Mouse (Mus musculus): ENCODE results near the gene Nthl1. TPM values are rescaled to one million over a fixed set of nuclear protein-coding genes. Genes with fewer than 3 reads are reported as not detected.

Nthl1 gene
- polyA plus RNA-seq, 1 experiment from 2014 or later = 9.6 TPM

DNA sequence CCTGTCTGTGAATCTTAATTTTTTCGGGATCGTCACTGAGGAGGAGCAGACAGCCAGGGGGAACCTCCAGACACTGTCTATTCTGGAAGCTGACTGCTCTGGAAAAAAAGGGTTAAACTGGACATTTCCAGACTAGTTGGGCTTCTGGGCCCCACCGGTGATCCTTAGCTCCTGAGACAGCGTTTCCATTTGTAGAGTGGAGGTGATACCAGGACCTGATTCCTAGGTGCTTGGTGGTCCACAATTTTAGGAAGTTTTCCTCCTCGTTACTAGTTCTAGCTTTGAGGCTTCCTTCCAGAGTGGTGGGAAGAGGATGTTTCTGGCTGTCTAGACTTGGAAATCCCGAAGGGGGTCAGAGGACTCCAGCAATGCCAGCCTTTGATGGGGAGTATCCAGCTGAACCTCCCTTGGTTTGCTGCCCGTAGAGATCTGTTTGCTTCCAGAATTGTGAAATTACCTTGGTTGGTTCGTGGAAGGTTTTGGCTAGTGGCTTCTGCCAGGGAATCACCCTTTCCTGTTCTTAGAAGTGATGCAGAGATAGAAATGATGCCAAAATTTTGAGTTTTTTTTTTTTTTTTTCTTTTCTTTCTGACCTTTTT lies 37.9 kb downstream of the Nthl1 start:
- no peak for ATAC-seq
- WGBS = 12% methylated on average over 8 of the region's 8 CpGs
- H3K36me3 ChIP-seq (ENCODE audit: control insufficient read depth, insufficient read depth, low read length) = no peaks in the 10 kb centered on the region

DNA sequence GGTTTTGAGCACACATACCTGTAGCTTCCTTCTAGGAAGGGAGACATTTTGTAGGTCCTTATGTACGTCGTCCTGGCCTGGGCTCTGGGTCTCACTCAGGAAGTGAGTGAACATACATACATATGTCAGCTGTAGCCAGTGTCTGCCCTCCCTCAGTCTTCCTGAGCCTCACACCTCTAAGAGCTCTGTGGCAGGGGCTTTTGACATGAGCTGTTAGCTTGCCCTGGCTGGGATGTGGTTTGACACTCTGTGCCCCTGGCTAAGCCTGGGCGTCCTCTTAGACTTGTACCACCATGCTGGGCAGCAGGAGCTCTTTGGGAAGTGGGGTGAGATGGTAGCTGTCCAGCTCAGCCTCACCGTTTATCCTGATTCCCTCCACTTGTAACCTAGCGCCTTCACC lies 38.9 kb downstream of the Nthl1 start:
- WGBS = 67% methylated on average over 5 of the region's 5 CpGs
- Histone ChIP-seq H3K27me3 (replicated peaks; ENCODE audit: control insufficient read depth, insufficient read depth, low read length) (no peaks in the 10 kb centered on the region), H3K4me2 (ENCODE audit: low read length) (peak overlapping the region; percentile 93), H3K27ac (ENCODE audit: low read depth, low read length) (no peak overlapping the region), H3K36me3 (ENCODE audit: control insufficient read depth, insufficient read depth, low read length) (no peaks in the 10 kb centered on the region), H3K4me1 (ENCODE audit: control insufficient read depth, insufficient read depth, low read depth, low read length) (peaks cover 26% of the 10 kb centered on the region), H3K9me3 (ENCODE audit: control insufficient read depth, low read length) (no peaks in the 10 kb centered on the region), H3K9ac (ENCODE audit: low read depth, low read length) (no peak overlapping the region), H3K4me3 (ENCODE audit: low read length) (no peak overlapping the region; the same call in 1 of the 2 replicates)
- ATAC-seq = no peak

More for the DNA sequence above, 37.9 kb downstream of the Nthl1 start:
- peak overlapping the region; percentile 99 for H3K9ac ChIP-seq (ENCODE audit: low read depth, low read length)
- peak overlapping the region; percentile 97 for H3K4me3 ChIP-seq (ENCODE audit: low read length)
- peaks cover 26% of the 10 kb centered on the region for H3K4me1 ChIP-seq (ENCODE audit: control insufficient read depth, insufficient read depth, low read depth, low read length)
- H3K4me2 ChIP-seq (ENCODE audit: low read length) = peak overlapping the region; percentile 93
- peak overlapping the region; percentile 92 for H3K27ac ChIP-seq (ENCODE audit: low read depth, low read length)
- no peaks in the 10 kb centered on the region for H3K27me3 ChIP-seq (replicated peaks; ENCODE audit: control insufficient read depth, insufficient read depth, low read length)
- no peaks in the 10 kb centered on the region for H3K9me3 ChIP-seq (ENCODE audit: control insufficient read depth, low read length)

- Histone ChIP-seq H3K27me3 (replicated peaks; ENCODE audit: control insufficient read depth, insufficient read depth, low read length) (no peaks in the 10 kb centered on the region), H3K9me3 (ENCODE audit: control insufficient read depth, low read length) (no peaks in the 10 kb centered on the region), H3K9ac (ENCODE audit: low read depth, low read length) (no peak overlapping the region), H3K4me3 (ENCODE audit: low read length) (no peak overlapping the region), H3K4me1 (ENCODE audit: control insufficient read depth, insufficient read depth, low read depth, low read length) (peaks cover 26% of the 10 kb centered on the region), H3K4me2 (ENCODE audit: low read length) (peak overlapping the region; percentile 22), H3K36me3 (ENCODE audit: control insufficient read depth, insufficient read depth, low read length) (peaks cover 1% of the 10 kb centered on the region; the same call in 1 of the 2 replicates), H3K27ac (ENCODE audit: low read depth, low read length) (no peak overlapping the region)
- 40% methylated on average over 5 of the region's 5 CpGs for WGBS
- no peak for ATAC-seq
Measured at GRCm38 (mm10) chr17:24672141-24672540, 39.7 kb downstream of the Nthl1 start.

DNA sequence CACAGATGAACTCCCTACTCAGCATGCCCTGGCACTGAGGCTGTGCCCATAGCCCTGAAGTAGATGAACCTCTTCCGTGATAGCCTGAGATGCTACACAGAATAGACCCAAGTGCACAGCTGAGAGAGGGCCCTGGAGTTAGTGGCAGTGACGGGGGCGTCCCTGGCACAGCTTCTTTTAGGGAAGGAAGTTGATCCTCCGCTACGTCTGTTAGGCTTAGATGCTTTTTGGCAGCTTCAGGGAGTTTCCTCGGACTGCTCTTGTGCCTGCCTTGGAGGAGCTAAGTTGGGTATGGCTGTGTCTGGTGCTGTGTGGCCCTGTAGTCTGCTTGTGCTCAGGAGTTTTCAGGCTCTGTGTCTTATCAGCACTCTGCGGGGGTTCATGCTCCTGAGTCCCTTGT lies 41.8 kb downstream of the Nthl1 start:
- Histone ChIP-seq H3K27me3 (replicated peaks; ENCODE audit: control insufficient read depth, insufficient read depth, low read length) (no peaks in the 10 kb centered on the region), H3K36me3 (ENCODE audit: control insufficient read depth, insufficient read depth, low read length) (peaks cover 10% of the 10 kb centered on the region), H3K4me2 (ENCODE audit: low read length) (no peak overlapping the region), H3K27ac (ENCODE audit: low read depth, low read length) (no peak overlapping the region), H3K9me3 (ENCODE audit: control insufficient read depth, low read length) (no peaks in the 10 kb centered on the region), H3K4me1 (ENCODE audit: control insufficient read depth, insufficient read depth, low read depth, low read length) (peaks cover 23% of the 10 kb centered on the region), H3K9ac (ENCODE audit: low read depth, low read length) (no peak overlapping the region), H3K4me3 (ENCODE audit: low read length) (no peak overlapping the region)
- WGBS = 84% methylated on average over 7 of the region's 7 CpGs
- no peak for ATAC-seq

DNA sequence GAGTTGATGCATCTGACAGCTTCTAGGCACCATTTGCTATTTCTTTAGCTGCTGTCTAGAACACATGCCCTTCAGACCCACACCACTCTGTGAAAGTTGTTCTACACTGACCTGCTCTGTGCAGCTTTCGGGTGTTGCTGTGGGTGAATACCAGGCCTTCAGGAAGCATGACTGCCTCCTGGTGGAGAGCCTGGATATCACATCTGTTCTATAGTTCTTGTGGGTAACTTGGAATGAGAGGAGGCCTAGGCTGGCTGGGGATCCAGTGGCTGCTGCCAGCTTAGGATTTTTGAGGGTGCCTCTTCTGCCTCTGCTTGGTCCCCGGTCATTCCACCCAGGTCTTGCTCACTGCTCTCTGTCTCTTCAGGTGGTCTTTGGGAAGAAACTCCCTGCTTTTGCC lies 43.7 kb downstream of the Nthl1 start:
- H3K27me3 ChIP-seq (replicated peaks; ENCODE audit: control insufficient read depth, insufficient read depth, low read length) = no peaks in the 10 kb centered on the region
- 55% methylated on average over 2 of the region's 2 CpGs for WGBS
- H3K4me3 ChIP-seq (ENCODE audit: low read length) = no peak overlapping the region
- H3K36me3 ChIP-seq (ENCODE audit: control insufficient read depth, insufficient read depth, low read length) = peaks cover 22% of the 10 kb centered on the region
- peaks cover 13% of the 10 kb centered on the region for H3K4me1 ChIP-seq (ENCODE audit: control insufficient read depth, insufficient read depth, low read depth, low read length)
- no peaks in the 10 kb centered on the region for H3K9me3 ChIP-seq (ENCODE audit: control insufficient read depth, low read length)
- H3K27ac ChIP-seq (ENCODE audit: low read depth, low read length) = no peak overlapping the region
- no peak for ATAC-seq
- no peak overlapping the region for H3K9ac ChIP-seq (ENCODE audit: low read depth, low read length)
- H3K4me2 ChIP-seq (ENCODE audit: low read length) = no peak overlapping the region

DNA sequence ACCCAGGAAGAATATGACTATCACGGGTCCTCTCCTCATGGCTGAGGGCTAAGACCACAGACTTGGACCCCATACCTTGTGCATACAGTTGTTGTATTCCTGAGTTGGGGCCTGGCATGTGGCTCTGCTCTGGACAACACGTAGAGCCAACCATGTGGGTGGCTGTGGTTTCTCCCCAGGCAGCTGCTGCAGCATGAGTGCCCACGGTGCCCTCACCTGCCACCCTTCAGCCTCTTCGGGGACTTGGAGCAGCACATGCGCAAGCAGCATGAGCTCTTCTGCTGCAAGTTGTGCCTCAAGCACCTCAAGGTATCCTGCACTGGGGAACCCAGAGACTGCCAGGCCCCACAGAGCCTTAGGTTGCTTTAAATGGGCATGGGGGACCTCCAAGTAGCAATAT lies 44.4 kb downstream of the Nthl1 start:
- no peaks in the 10 kb centered on the region for H3K9me3 ChIP-seq (ENCODE audit: control insufficient read depth, low read length)
- H3K4me1 ChIP-seq (ENCODE audit: control insufficient read depth, insufficient read depth, low read depth, low read length) = peaks cover 6% of the 10 kb centered on the region
- 93% methylated on average over 5 of the region's 5 CpGs for WGBS
- H3K36me3 ChIP-seq (ENCODE audit: control insufficient read depth, insufficient read depth, low read length) = peaks cover 27% of the 10 kb centered on the region
- no peak overlapping the region for H3K4me3 ChIP-seq (ENCODE audit: low read length)
- no peak overlapping the region for H3K4me2 ChIP-seq (ENCODE audit: low read length)
- H3K27ac ChIP-seq (ENCODE audit: low read depth, low read length) = no peak overlapping the region
- ATAC-seq = no peak
- H3K9ac ChIP-seq (ENCODE audit: low read depth, low read length) = no peak overlapping the region
- no peaks in the 10 kb centered on the region for H3K27me3 ChIP-seq (replicated peaks; ENCODE audit: control insufficient read depth, insufficient read depth, low read length)

DNA sequence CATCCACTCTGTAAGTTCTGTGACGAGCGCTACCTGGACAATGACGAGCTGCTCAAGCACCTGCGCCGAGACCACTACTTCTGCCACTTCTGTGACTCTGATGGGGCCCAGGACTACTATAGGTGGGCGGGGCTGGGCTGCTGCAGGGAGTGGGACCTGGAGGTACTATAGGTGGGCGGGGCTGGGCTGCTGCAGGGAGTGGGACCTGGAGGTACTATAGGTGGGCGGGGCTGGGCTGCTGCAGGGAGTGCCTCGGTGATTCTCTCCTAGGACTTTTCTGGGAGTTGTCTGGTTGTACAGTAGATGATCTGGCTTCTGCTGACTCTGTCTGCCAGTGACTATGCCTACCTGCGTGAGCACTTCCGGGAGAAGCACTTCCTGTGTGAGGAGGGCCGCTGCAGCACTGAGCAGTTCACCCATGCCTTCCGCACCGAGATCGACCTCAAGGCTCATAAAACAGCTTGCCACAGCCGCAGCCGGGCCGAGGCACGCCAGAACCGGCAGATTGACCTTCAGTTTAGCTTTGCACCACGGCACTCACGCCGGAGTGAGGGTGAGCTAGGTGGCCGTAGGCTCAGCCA lies 45.1 kb downstream of the Nthl1 start:
- Histone ChIP-seq H3K4me1 (ENCODE audit: control insufficient read depth, insufficient read depth, low read depth, low read length) (no peaks in the 10 kb centered on the region; the same call in 1 of the 2 replicates), H3K4me2 (ENCODE audit: low read length) (no peak overlapping the region), H3K9ac (ENCODE audit: low read depth, low read length) (no peak overlapping the region), H3K36me3 (ENCODE audit: control insufficient read depth, insufficient read depth, low read length) (peaks cover 27% of the 10 kb centered on the region), H3K9me3 (ENCODE audit: control insufficient read depth, low read length) (no peaks in the 10 kb centered on the region), H3K4me3 (ENCODE audit: low read length) (no peak overlapping the region), H3K27me3 (replicated peaks; ENCODE audit: control insufficient read depth, insufficient read depth, low read length) (no peaks in the 10 kb centered on the region), H3K27ac (ENCODE audit: low read depth, low read length) (no peak overlapping the region)
- ATAC-seq = no peak; the same call in 1 of the 2 replicates
- 94% methylated on average over 24 of the region's 24 CpGs for WGBS

DNA sequence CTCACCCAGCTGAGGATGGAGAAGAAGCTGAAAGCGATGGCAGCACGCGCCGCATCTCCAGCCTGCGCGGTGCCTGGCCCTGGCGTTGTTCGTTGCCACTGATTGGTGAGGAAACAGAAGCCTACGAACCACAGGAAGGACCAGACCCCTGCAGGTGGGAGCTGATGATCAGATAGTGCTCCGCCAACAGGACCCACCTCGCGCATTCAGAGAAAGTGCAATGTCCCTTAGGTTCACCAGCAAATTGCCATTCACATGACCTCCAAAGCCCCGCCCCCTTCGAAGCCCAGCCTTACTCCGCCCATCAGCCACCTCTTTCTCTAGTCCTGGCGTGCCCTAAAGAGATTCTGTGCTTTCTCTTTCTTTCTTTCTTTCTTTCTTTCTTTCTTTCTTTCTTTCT lies 54.0 kb downstream of the Nthl1 start:
- Histone ChIP-seq H3K36me3 (ENCODE audit: control insufficient read depth, insufficient read depth, low read length) (peaks cover 15% of the 10 kb centered on the region; the same call in 1 of the 2 replicates), H3K27me3 (replicated peaks; ENCODE audit: control insufficient read depth, insufficient read depth, low read length) (peaks cover 4% of the 10 kb centered on the region; the same call in 1 of the 2 replicates), H3K4me1 (ENCODE audit: control insufficient read depth, insufficient read depth, low read depth, low read length) (peaks cover 29% of the 10 kb centered on the region), H3K9ac (ENCODE audit: low read depth, low read length) (no peak overlapping the region), H3K4me2 (ENCODE audit: low read length) (no peak overlapping the region), H3K9me3 (ENCODE audit: control insufficient read depth, low read length) (no peaks in the 10 kb centered on the region), H3K27ac (ENCODE audit: low read depth, low read length) (no peak overlapping the region), H3K4me3 (ENCODE audit: low read length) (no peak overlapping the region)
- WGBS = 39% methylated on average over 16 of the region's 16 CpGs
- no peak for ATAC-seq

DNA sequence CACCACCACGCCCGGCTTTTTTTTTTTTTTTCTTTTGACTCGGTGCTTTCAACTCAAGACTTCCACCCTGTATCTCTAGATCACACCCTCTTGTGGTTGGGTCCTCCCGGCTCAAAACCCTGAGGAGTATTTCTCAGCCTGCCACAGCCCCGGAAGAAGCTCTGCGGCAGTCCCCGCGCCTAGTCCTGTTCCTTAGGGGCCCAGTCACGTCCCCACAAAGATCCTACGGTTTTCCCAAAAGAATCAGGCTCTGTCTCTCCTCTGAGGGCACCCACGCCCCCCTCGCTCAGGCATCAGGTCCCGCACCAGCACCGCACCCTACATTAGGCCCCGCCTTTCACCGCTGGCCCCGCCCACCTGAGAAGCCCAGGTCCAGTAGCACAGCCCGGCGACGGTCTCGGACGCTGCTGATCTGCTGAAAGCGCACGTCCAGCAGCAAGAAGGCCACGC lies 54.7 kb downstream of the Nthl1 start:
- Histone ChIP-seq H3K4me2 (ENCODE audit: low read length) (peak overlapping the region; percentile 72), H3K36me3 (ENCODE audit: control insufficient read depth, insufficient read depth, low read length) (peaks cover 14% of the 10 kb centered on the region; the same call in 1 of the 2 replicates), H3K9ac (ENCODE audit: low read depth, low read length) (peak overlapping the region; percentile 52), H3K4me3 (ENCODE audit: low read length) (peak overlapping the region; percentile 39), H3K27ac (ENCODE audit: low read depth, low read length) (no peak overlapping the region), H3K4me1 (ENCODE audit: control insufficient read depth, insufficient read depth, low read depth, low read length) (peaks cover 29% of the 10 kb centered on the region), H3K9me3 (ENCODE audit: control insufficient read depth, low read length) (no peaks in the 10 kb centered on the region), H3K27me3 (replicated peaks; ENCODE audit: control insufficient read depth, insufficient read depth, low read length) (peaks cover 4% of the 10 kb centered on the region; the same call in 1 of the 2 replicates)
- peak; percentile 26 for ATAC-seq
- 2% methylated on average over 25 of the region's 25 CpGs for WGBS
